Mouse (Mus musculus): ENCODE results near the gene Enpp6.

Gene Enpp6

DNA sequence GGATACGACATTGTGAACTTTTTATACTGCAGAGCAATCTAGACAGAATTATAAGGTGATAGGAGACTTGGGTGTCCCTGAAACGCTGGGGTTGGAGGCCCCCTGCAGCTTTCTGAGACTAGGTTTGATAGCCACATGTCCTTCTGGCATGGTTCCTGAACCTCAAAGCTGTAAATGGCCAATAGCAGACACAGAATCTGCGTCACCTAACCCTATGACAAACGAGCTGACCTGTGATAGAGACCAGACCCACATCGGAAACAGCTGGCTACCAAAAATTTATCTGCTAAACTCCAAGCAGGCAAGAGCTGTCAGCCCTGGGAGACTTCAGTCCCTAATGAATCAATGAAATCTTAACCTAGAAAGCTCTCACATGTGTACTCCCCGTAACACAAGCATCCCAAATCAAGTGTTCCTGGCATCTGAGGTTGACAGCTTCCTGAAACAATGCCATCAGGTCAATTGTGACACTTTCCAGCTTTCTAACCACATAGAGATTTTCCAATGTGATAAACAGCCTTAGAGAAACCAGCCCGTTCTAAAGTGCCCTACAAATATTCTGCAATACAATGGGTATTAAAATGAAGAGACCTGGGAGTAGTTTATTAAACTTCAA lies 74.5 kb downstream of the Enpp6 start:
- no peak for DNase-seq (ENCODE audit: low read depth, low spot score)

DNA sequence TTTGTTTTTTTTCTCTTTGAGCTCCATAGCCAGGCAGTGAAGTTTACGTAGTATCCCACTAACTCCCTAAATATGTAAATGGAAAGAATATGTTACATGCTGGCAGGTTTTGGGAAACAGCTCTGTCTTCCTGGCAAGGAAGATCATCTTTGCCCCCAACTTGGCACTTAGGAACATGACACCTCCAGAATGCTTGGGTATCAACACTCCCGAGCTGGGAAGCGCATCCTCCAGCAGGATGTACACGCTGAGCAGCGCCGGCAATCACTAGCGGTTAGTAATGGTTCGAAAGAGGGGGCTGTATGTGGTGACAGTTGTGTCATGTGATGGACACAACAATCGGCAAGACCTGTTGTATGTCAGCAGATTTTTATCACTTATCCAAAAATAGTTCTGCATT lies 80.4 kb downstream of the Enpp6 start:
- DNase-seq (ENCODE audit: low read depth, low spot score): no peak

DNA sequence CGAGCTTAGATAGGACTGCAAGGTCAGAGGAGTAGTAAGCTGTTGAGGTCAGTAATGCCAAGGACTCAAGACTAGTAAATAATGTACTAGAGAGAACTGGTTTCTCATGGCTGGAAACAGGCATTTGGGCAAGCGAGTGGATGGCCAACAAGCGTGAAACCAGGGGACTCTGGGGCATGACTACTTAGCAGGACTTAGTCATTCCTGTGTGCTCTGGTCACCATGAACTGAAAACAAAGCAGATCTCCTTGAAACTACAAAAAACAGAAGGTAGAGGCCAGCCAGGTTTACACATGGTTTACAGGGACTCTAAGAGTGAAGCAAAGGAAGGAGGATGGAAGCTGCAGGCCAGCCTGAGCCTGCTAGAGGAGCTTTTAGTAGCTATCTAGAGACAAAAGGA lies 82.9 kb downstream of the Enpp6 start:
- no peak for DNase-seq (ENCODE audit: low read depth, low spot score)

DNA sequence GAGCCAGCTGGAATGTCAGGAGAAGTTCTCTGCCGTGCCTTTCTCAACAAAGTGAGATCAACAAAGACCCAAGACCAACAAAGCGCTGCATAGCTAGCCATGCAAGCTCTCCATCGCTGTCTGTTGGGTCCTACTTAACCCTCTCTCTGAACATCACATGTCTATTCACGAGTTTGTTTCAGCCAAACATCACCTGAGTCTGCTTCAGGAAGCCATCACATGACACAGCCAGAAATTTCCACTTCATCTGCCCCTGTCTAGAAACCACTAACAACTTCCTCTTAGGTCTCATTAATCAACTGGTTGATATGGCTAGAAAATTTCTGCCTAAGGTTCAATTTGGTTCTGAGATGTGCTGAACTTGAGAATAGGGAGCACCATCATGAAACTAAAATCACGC lies 85.3 kb downstream of the Enpp6 start:
- DNase-seq (ENCODE audit: low read depth, low spot score): no peak

DNA sequence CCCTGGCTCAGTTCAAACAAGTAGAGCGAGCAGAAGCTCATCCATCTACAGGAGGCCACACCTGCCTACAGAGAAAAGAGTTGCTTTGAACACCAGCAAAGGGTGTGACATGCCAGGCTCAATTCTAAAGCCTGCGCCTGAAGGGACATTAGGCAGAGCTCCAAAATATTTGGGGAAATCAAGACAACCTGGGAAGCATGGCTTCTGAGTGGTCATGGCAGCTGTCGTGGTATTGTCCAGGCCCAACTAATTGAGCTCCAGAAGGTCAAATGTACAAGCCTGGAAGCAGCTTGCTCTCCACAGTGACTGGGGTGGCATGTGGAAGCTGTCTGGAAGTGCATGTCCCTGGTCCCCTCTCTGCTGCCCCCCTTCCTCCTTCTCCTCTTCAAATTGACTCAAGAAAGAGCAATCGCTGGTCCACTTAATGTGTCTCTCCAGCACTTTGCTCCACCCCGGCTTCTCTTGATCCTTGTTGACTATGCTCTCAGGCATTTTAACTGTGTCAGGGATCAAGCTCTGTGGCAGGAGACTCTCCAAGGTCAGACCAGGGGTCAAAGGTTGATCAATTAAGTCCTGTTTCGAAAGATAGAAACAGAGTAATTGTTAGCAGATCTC lies 89.4 kb downstream of the Enpp6 start:
- no peak for DNase-seq (ENCODE audit: low read depth, low spot score)

DNA sequence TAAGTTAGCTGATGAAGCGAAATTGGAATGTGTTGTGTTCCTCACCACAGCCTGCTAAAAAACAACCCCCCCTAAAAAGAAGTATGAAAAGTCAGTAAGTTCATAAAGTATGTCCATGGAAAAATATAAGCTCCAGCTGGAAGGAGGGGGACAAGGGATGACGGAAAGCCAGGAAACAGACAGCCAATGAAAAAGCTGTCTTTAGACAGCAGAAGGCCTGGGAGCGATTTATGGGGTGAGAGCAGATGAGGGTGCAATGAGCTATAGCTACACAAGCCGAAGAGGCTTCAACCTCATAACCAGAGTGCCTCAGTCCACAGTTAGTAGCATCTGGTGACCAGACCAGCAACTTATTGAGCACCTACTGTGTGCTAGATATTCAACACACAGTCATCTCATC lies 93.3 kb downstream of the Enpp6 start:
- DNase-seq (ENCODE audit: low read depth, low spot score): no peak

DNA sequence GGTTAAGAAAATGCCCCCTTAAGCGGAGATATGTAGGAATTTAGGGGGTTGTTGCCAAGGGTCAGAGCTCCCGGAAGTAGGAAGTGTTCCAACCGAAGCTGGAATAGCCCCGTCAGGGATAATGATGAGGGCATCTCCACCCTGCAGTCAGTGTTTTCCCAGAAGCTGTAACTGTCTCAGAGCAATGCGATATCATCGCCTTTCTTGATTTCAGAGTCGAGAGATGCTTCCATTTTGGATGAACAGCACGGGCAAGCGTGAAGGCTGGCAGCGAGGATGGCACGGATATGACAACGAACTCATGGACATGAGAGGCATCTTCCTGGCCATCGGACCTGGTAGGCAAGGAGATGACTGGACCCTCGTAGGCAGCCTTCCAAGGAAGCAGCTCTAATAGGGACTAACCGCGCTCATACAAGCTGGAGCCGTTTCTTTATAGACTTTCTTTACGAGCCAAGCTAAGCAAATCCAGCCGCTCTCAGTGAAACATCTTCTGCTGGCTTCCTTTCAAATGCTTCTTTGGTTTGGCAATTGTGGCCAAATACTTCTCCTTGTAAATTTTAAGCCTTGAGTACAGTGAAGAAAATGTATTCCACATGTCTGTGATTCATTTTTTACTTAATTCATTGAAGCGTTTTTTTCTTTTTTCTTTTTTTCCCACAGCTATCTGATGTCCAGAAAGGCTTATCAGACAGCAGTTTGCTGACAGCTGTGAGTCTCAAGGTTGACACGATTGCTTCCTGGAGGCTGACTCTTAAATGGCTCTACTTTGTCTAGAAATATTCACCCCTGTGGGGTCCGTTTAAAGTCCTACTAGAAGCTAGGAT lies 95.7 kb downstream of the Enpp6 start:
- no peak for DNase-seq (ENCODE audit: low read depth, low spot score)

DNA sequence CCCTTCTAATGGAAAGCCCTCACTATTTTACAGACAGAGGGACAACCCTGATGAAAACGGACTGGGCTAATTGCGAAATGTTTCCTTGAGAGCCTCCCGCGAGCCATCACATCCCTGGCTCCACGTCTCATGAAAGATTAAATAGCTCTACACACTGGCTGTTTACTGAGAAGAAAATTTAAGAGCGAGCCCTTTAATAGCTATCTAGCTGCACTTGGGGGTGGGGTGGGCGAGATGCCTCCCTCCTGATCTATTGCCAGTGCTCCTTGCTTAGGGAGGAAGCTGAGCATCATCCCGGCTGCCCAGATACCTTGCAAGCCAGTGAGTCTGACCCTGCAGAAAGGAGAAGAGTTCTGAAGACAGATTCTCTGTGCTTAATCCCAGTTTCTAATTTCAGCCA lies 103.3 kb downstream of the Enpp6 start:
- DNase-seq (ENCODE audit: low read depth, low spot score): no peak

DNA sequence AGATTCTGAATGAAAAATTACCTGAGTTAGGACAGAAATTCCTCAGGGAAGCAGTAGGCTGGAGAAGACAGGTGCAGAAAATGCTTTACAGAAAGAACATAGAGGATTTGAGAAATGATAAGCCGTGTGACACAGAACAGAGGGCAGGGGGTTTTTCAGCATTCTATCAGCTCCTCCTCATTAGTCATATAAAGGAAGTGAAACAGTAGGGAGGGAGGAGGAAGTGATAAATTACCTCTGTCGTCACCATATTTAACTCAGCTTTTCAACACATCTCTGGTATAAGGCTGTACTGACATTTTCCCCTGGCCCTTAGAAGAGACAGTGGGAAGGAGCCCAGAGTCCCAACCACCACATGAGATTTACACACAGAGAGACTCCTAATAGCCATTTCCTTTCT lies 118.9 kb downstream of the Enpp6 start:
- DNase-seq (ENCODE audit: low read depth, low spot score): no peak

DNA sequence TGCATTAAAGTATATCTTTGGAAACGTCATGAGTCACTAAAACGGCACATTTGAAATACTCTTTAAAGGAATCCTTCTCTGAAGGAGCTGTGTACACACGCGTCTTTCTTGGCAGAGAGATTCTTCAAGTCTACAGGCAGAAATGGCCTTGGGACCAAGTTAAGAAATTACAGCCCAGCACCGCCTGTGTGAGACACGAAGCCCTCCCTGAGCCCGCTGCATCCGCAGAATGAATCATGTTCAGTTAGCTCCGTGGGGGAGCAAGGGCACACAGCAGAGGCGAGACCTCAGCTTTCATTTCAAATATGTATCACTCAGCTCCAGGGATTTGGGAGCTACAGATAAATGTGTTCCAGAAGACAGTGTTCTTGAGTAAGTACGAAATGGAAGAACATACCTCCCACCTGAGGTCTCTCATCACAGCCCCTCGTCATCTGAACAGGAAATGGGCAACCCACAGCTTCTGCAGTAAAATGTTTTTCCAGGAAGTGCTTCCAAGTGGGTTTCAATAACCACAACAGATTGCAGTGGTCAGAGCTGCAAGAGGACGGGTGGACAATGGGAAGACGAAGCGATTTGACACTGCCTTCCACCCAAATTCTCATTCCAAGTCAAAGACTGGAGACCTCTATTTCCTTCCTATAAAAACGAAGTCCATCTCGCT lies 127.6 kb downstream of the Enpp6 start:
- DNase-seq (ENCODE audit: low read depth, low spot score): no peak

DNA sequence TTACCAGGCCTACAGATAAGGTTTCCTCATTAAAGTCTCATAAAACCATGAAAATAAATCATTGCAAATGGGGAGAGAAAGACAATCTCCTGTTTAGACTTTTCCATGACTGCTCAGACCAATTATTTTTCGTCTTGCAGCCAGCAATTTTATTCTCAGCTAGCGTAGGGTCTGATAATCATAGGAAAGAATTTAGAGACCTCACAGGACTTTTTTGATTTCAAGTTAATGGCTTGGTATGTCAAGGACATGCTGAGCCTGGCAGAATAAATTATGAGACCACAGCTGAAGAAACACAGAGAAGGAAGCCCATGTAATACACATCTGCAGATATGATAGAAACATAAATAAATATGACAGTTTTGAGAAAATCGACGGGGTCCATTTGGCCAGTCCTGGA lies 130.6 kb downstream of the Enpp6 start:
- no peak for DNase-seq (ENCODE audit: low read depth, low spot score)

DNA sequence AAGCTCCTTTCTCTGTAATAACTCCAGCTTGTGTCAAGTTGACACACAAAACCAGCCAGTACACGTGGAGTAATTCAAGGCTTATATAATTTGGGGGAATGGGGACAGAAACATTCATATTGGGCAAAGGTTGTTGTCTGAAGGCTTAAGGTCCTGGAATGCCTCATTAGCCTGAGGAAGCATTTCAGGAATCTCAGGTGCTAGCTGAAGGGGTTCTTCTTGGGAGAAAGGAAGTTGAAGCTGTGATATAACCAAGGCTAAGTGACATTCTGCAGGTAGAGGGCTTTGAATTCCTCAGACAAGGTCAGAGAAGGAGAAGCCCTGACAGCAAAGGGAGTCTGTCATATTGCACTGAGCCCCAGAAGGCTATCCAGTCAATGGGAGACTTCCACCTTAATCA lies 133.2 kb downstream of the Enpp6 start:
- DNase-seq (ENCODE audit: low read depth, low spot score): no peak

DNA sequence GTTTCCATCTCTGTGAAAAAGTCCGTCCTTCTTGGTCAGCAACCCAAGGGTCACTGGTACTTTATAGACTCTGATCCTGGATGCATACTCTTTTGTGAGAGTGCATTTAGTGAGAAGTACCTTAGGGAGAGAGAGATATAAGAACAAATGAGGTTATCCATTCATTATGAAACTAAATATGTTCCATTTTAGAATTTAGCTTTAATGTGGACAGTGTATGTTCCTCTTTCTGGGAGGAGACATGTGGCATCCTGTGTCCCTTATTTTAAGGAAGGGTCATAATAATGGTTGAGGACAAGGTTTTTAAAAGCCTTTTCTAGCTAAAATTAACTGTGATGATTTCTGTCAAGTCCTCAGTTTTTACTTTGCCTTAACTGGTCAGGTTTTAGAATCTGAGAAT lies 142.2 kb downstream of the Enpp6 start:
- no peak for DNase-seq (ENCODE audit: low read depth, low spot score)

DNA sequence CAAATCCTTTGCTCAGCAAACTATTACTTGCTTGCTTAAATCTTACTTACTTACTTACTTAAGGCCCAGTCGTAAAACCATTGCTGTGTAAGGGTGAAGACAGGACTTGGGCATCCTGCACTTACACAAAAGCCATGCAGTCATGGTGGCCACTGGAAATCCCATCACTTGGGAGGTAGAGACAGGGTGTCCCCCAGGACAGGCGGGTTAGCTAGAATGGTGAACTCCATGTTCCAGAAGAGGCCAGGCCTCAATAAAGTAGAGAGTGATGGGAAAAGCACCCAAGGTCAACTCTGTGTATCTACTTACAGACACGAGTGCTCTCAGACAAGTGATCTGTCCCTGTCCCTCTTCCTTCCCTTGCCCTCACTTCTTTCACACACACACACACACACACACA lies 146.7 kb downstream of the Enpp6 start:
- no peak for DNase-seq (ENCODE audit: low read depth, low spot score)

DNA sequence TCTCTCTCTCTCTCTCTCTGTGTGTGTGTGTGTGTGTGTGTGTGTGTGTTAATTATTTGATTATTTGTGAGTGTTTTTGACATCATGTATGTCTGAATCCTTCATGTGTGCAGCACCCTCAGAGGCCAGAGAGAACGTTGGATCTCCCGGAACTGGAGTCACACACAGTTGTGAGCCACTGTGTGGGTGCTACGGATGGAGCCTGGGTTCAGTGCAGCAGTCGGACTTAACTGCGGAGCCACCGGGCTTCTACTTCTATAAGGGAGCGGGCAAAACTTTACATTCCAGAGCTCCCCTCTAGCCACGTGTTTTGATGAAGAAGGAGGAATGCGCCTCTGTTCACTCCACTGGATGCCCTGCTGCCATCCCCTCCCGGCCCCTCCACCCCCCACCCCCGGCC lies 148.0 kb downstream of the Enpp6 start:
- DNase-seq (ENCODE audit: low read depth, low spot score): no peak

DNA sequence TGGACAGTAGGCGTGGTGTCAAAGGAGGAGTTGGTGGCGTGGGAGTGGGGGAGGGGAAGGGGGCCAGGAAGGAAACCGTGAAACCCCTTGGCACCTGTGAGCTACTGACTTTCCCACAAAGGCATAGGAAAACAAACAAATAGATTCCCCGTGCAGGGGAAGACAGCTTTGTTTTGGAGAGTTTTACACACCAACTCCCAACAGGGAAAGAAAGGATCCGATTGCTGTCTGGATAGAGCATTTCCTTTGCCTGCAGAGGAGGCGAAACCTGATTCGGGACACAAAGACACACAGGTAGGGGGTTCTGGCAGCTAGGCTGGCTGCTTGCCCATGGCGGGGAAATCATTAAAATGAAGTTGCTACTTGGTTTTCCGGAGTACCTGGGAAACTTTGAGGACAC lies 148.9 kb downstream of the Enpp6 start:
- no peak for DNase-seq (ENCODE audit: low read depth, low spot score)

DNA sequence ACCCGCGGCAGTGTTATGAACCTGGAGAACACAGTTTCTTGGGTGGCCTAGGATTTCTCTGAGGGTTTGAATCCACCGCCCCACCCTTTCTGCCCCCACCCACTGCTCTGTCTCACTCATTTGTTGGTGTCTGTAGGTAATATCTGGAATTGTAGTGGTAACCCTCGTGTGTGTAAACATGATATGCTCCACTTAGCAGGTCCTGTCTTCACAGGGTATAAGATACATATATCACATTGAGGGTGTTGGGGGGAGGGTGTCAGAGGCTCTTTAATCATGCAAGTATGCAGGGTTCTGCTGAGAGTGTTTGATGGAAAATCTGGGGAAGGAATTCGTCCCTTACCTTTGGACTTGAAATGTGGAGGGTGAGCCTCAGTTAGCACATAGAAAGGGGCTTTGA lies 149.4 kb downstream of the Enpp6 start:
- no peak for DNase-seq (ENCODE audit: low read depth, low spot score)

DNA sequence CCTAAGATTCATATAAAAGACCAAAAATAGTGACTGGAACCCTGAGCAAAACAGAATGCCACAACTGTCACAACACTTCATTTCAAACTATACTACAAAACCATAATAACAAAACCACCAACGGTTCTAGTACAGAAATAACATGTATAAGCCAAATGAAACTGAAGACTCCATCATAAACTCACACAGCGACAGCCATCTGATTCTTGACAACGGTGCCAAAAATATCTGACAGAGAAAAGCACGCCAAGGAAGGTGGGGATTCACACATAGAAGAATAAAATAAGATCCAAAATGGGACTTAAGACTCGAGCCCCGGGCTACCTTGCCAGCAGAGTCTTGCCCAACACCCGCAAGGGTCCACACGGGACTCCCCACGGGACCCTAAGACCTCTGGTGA lies 158.6 kb downstream of the Enpp6 start:
- no peak for DNase-seq (ENCODE audit: low read depth, low spot score)
